Mouse (Mus musculus): ENCODE measurements around the gene Actn2. TPM values are rescaled to one million over a fixed set of nuclear protein-coding genes. Genes with fewer than 3 reads are reported as not detected.
A peak's percentile ranks its signal among the peaks of the same experiment; 100 is the strongest.

Gene Actn2
- 0.64 and 0.74 TPM in 2 replicates for polyA plus RNA-seq (2014; fragmentation: Nextera tagmentation; extraction: Ambion mirVana)

GRCm38 (mm10) chr13:12340183-12340975, at the start of gene Actn2:
Actn2 (minus strand) TSS chr13:12340760.
- WGBS = under 1% methylated on average over 43 of the region's 43 CpGs
- ATAC-seq (ENCODE audit: insufficient number of reproducible peaks, insufficient read depth, low FRiP score, low read depth) = peak; percentile 97
- no peaks in the 10 kb centered on the region for H3K9me3 ChIP-seq (ENCODE audit: control insufficient read depth, low read depth, low read length)
- no peaks in the 10 kb centered on the region for H3K36me3 ChIP-seq (ENCODE audit: control insufficient read depth, insufficient read depth, low read length)
- no peaks in the 10 kb centered on the region for H3K4me1 ChIP-seq (ENCODE audit: control insufficient read depth, insufficient read depth, low read length)
- no peaks in the 10 kb centered on the region for H3K27me3 ChIP-seq (ENCODE audit: control insufficient read depth, insufficient read depth, low read length)
- H3K27ac ChIP-seq (ENCODE audit: low read length) = no peak within 1 kb of the TSS
- peak within 1 kb of the TSS; percentile 61 for H3K4me2 ChIP-seq (replicated peaks; ENCODE audit: low read depth, low read length)
- peak within 1 kb of the TSS; percentile 22 for H3K4me3 ChIP-seq (ENCODE audit: low read depth, low read length)
- no peak within 1 kb of the TSS for H3K9ac ChIP-seq (replicated peaks; ENCODE audit: low read depth, low read length)

- H3K4me3 ChIP-seq (ENCODE audit: low read depth, low read length) = no peak overlapping the region
- no peaks in the 10 kb centered on the region for H3K27me3 ChIP-seq (ENCODE audit: control insufficient read depth, insufficient read depth, low read length)
- H3K36me3 ChIP-seq (ENCODE audit: control insufficient read depth, insufficient read depth, low read length) = no peaks in the 10 kb centered on the region
- ATAC-seq (ENCODE audit: insufficient number of reproducible peaks, insufficient read depth, low FRiP score, low read depth) = no peak
- no peak overlapping the region for H3K9ac ChIP-seq (replicated peaks; ENCODE audit: low read depth, low read length)
- H3K9me3 ChIP-seq (ENCODE audit: control insufficient read depth, low read depth, low read length) = 0 out of 2 replicates have a peak, but pooled peaks cover 3% of the 10 kb centered on the region
- H3K4me1 ChIP-seq (ENCODE audit: control insufficient read depth, insufficient read depth, low read length) = no peaks in the 10 kb centered on the region
- no peak overlapping the region for H3K4me2 ChIP-seq (replicated peaks; ENCODE audit: low read depth, low read length)
- H3K27ac ChIP-seq (ENCODE audit: low read length) = no peak overlapping the region
Measured at GRCm38 (mm10) chr13:12386286-12386685, 45.7 kb upstream of the Actn2 start.

DNA sequence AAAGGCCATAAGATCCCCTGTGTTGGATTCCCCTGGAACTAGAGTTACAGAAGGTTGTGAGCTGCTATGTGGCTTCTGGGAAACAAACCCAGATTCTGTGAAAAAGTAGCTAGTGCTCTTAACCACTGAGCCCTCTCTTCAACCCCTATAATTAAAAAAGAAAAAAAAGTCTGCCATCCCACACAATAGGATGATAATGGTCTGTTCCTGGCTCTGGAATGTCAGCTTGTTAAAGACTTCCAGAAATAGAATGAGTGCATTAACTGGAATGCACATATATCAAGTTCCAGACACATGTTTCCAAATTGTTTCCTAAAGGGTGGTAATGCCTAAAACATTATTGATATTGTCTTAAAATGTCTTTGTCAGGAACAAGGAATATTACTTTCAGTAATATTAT, 44.2 kb upstream of the Actn2 start:
- no peak overlapping the region for H3K9ac ChIP-seq (replicated peaks; ENCODE audit: low read depth, low read length)
- H3K27me3 ChIP-seq (ENCODE audit: control insufficient read depth, insufficient read depth, low read length) = no peaks in the 10 kb centered on the region
- no peaks in the 10 kb centered on the region for H3K36me3 ChIP-seq (ENCODE audit: control insufficient read depth, insufficient read depth, low read length)
- H3K4me1 ChIP-seq (ENCODE audit: control insufficient read depth, insufficient read depth, low read length) = no peaks in the 10 kb centered on the region
- H3K4me2 ChIP-seq (replicated peaks; ENCODE audit: low read depth, low read length) = no peak overlapping the region
- 0 out of 2 replicates have a peak, but pooled peaks cover 3% of the 10 kb centered on the region for H3K9me3 ChIP-seq (ENCODE audit: control insufficient read depth, low read depth, low read length)
- no peak for ATAC-seq (ENCODE audit: insufficient number of reproducible peaks, insufficient read depth, low FRiP score, low read depth)
- H3K27ac ChIP-seq (ENCODE audit: low read length) = no peak overlapping the region
- H3K4me3 ChIP-seq (ENCODE audit: low read depth, low read length) = no peak overlapping the region

DNA sequence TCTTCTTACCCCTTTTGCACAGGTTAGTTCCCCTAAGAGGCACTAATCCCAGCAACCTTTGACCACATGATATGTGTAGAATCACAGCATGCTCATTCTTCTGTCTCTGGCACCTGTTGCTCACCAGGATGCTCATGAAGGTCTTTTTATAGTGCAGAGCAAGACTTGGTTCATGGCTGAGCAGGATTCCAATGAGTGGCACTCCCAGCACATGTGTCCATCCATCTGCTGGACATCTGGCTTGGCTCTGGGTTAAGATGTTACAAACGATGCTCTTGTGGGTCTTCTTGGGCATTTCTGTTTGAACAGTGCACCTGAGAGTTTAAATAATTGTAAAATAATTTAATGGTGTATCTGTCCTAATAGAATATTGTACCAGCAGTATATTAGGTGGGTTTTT, 36.2 kb upstream of the Actn2 start:
- WGBS = 63% methylated on average over 1 of the region's 1 CpGs

GRCm38 (mm10) chr13:12372755-12373154, 32.2 kb upstream of the Actn2 start:
- no peak overlapping the region for H3K27ac ChIP-seq (ENCODE audit: low read length)
- H3K4me2 ChIP-seq (replicated peaks; ENCODE audit: low read depth, low read length) = no peak overlapping the region
- H3K27me3 ChIP-seq (ENCODE audit: control insufficient read depth, insufficient read depth, low read length) = no peaks in the 10 kb centered on the region
- H3K4me1 ChIP-seq (ENCODE audit: control insufficient read depth, insufficient read depth, low read length) = no peaks in the 10 kb centered on the region
- 71% methylated on average over 3 of the region's 3 CpGs for WGBS
- ATAC-seq (ENCODE audit: insufficient number of reproducible peaks, insufficient read depth, low FRiP score, low read depth) = no peak
- no peak overlapping the region for H3K9ac ChIP-seq (replicated peaks; ENCODE audit: low read depth, low read length)
- no peaks in the 10 kb centered on the region for H3K36me3 ChIP-seq (ENCODE audit: control insufficient read depth, insufficient read depth, low read length)
- H3K9me3 ChIP-seq (ENCODE audit: control insufficient read depth, low read depth, low read length) = no peaks in the 10 kb centered on the region
- no peak overlapping the region for H3K4me3 ChIP-seq (ENCODE audit: low read depth, low read length)

More for the DNA sequence above, 36.2 kb upstream of the Actn2 start:
- Histone ChIP-seq H3K27ac (ENCODE audit: low read length) (no peak overlapping the region), H3K4me3 (ENCODE audit: low read depth, low read length) (no peak overlapping the region), H3K27me3 (ENCODE audit: control insufficient read depth, insufficient read depth, low read length) (no peaks in the 10 kb centered on the region), H3K9me3 (ENCODE audit: control insufficient read depth, low read depth, low read length) (no peaks in the 10 kb centered on the region), H3K36me3 (ENCODE audit: control insufficient read depth, insufficient read depth, low read length) (no peaks in the 10 kb centered on the region), H3K4me1 (ENCODE audit: control insufficient read depth, insufficient read depth, low read length) (no peaks in the 10 kb centered on the region), H3K4me2 (replicated peaks; ENCODE audit: low read depth, low read length) (no peak overlapping the region), H3K9ac (replicated peaks; ENCODE audit: low read depth, low read length) (no peak overlapping the region)
- ATAC-seq (ENCODE audit: insufficient number of reproducible peaks, insufficient read depth, low FRiP score, low read depth) = no peak

GRCm38 (mm10) chr13:12369930-12370329, 29.4 kb upstream of the Actn2 start:
- ATAC-seq (ENCODE audit: insufficient number of reproducible peaks, insufficient read depth, low FRiP score, low read depth) = no peak
- WGBS = 79% methylated on average over 11 of the region's 11 CpGs

DNA sequence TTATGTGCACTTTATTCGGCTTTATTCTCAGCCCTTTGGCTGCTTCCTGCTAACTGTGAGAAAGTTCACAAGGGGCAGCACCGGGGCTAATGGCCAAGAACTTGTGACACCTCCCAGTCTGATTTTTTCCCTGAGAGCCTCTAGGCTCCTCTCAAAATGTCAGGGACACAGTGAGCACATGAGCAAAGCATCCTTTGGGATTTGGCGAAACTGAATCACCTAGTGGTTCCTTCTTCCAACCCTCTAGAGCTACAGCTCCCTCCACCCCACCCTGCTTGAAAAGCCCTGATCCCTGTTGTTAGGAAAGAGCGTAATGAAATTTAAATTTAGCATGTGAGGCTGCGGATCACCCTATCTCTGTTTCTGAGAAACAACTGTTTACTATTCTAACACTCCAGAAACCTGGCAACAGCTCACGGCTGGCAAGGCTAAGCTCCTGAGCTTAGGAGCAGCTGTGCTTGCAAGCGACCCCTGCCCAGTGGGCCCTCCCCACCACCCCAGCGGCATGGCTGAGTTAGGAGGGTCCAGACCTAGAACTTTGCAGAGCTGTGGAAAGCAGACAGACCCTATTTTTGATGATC, 28.6 kb upstream of the Actn2 start:
- Histone ChIP-seq H3K4me2 (replicated peaks; ENCODE audit: low read depth, low read length) (no peak overlapping the region), H3K4me1 (ENCODE audit: control insufficient read depth, insufficient read depth, low read length) (no peaks in the 10 kb centered on the region), H3K27me3 (ENCODE audit: control insufficient read depth, insufficient read depth, low read length) (no peaks in the 10 kb centered on the region), H3K27ac (ENCODE audit: low read length) (no peak overlapping the region), H3K9ac (replicated peaks; ENCODE audit: low read depth, low read length) (no peak overlapping the region), H3K36me3 (ENCODE audit: control insufficient read depth, insufficient read depth, low read length) (no peaks in the 10 kb centered on the region), H3K4me3 (ENCODE audit: low read depth, low read length) (no peak overlapping the region), H3K9me3 (ENCODE audit: control insufficient read depth, low read depth, low read length) (no peaks in the 10 kb centered on the region)
- 44% methylated on average over 8 of the region's 8 CpGs for WGBS
- ATAC-seq (ENCODE audit: insufficient number of reproducible peaks, insufficient read depth, low FRiP score, low read depth) = no peak

More at GRCm38 (mm10) chr13:12369930-12370329, 29.4 kb upstream of the Actn2 start:
- no peak overlapping the region for H3K4me3 ChIP-seq (ENCODE audit: low read depth, low read length)
- no peak overlapping the region for H3K4me2 ChIP-seq (replicated peaks; ENCODE audit: low read depth, low read length)
- H3K27me3 ChIP-seq (ENCODE audit: control insufficient read depth, insufficient read depth, low read length) = no peaks in the 10 kb centered on the region
- H3K27ac ChIP-seq (ENCODE audit: low read length) = no peak overlapping the region
- H3K4me1 ChIP-seq (ENCODE audit: control insufficient read depth, insufficient read depth, low read length) = no peaks in the 10 kb centered on the region
- H3K9me3 ChIP-seq (ENCODE audit: control insufficient read depth, low read depth, low read length) = no peaks in the 10 kb centered on the region
- H3K9ac ChIP-seq (replicated peaks; ENCODE audit: low read depth, low read length) = no peak overlapping the region
- H3K36me3 ChIP-seq (ENCODE audit: control insufficient read depth, insufficient read depth, low read length) = no peaks in the 10 kb centered on the region

- H3K4me1 ChIP-seq (ENCODE audit: control insufficient read depth, insufficient read depth, low read length) = no peaks in the 10 kb centered on the region
- H3K9ac ChIP-seq (replicated peaks; ENCODE audit: low read depth, low read length) = no peak overlapping the region
- no peak overlapping the region for H3K4me2 ChIP-seq (replicated peaks; ENCODE audit: low read depth, low read length)
- H3K36me3 ChIP-seq (ENCODE audit: control insufficient read depth, insufficient read depth, low read length) = no peaks in the 10 kb centered on the region
- no peaks in the 10 kb centered on the region for H3K27me3 ChIP-seq (ENCODE audit: control insufficient read depth, insufficient read depth, low read length)
- no peak for ATAC-seq (ENCODE audit: insufficient number of reproducible peaks, insufficient read depth, low FRiP score, low read depth)
- no peaks in the 10 kb centered on the region for H3K9me3 ChIP-seq (ENCODE audit: control insufficient read depth, low read depth, low read length)
- 74% methylated on average over 4 of the region's 4 CpGs for WGBS
- no peak overlapping the region for H3K27ac ChIP-seq (ENCODE audit: low read length)
- no peak overlapping the region for H3K4me3 ChIP-seq (ENCODE audit: low read depth, low read length)
Measured at GRCm38 (mm10) chr13:12361486-12361885, 20.9 kb upstream of the Actn2 start.

All from stomach, embryonic 14.5 days (tissue).